Mouse (Mus musculus) forebrain, embryonic 14.5 days (tissue): ENCODE data around the gene Snx6. TPM values are rescaled to one million over a fixed set of nuclear protein-coding genes. Genes with fewer than 3 reads are reported as not detected.
"Not testable (repeated sequence)": the region's sequence is repeated elsewhere in the genome, so short reads cannot be mapped to it uniquely, and the experiment has no call there.

ENCODE experiments used
- ATAC-seq: fragments of 200-750 bp; cut with Nextera tagmentation; 2 replicates; pipeline ENCODE4 v1.8.0; 2017; ENCODE audit warnings: mild to moderate bottlenecking, moderate library complexity
- DNase-seq: peaks from one replicate; pipeline ENCODE4 v3.0.0-alpha.2; 2015; ENCODE audit warnings: low spot score
- H3K27ac ChIP-seq: fragments of 300-500 bp; sonication (generic); 2 replicates; pipeline ENCODE4 v1.5.1; 2014; ENCODE audit warnings: low read depth, mild to moderate bottlenecking, control low read depth, low read length, moderate library complexity
- H3K27me3 ChIP-seq: fragments of 300-500 bp; sonication (generic); replicated peaks from 2 replicates; pipeline ENCODE4 v1.6.1; 2014; ENCODE audit warnings: low read length, control low read depth, mixed read lengths; ENCODE audit not compliant: control insufficient read depth, insufficient read depth
- H3K36me3 ChIP-seq: fragments of 300-500 bp; sonication (generic); 2 replicates; pipeline ENCODE4 v1.6.1; 2014; ENCODE audit warnings: low read length, control low read depth; ENCODE audit not compliant: control insufficient read depth, insufficient read depth
- H3K4me1 ChIP-seq: fragments of 300-500 bp; sonication (generic); 2 replicates; pipeline ENCODE4 v1.6.1; 2014; ENCODE audit warnings: antibody characterized with exemption, low read length, control low read depth; ENCODE audit not compliant: control insufficient read depth, insufficient read depth
- H3K4me2 ChIP-seq: fragments of 300-500 bp; sonication (generic); 2 replicates; pipeline ENCODE4 v1.6.1; 2014; ENCODE audit warnings: mild to moderate bottlenecking, control low read depth, low read length
- H3K4me3 ChIP-seq: fragments of 300-500 bp; sonication (generic); 2 replicates; pipeline ENCODE4 v1.5.1; 2014; ENCODE audit warnings: low read depth, low read length, control low read depth
- H3K9ac ChIP-seq: fragments of 300-500 bp; sonication (generic); 2 replicates; pipeline ENCODE4 v1.6.1; 2014; ENCODE audit warnings: mild to moderate bottlenecking, low read length, control low read depth, moderate library complexity
- H3K9me3 ChIP-seq: fragments of 300-500 bp; sonication (generic); replicated peaks from 2 replicates; pipeline ENCODE4 v1.6.1; 2016; ENCODE audit warnings: low read length, control low read depth, mixed read lengths; ENCODE audit not compliant: control insufficient read depth
- WGBS: fragments of 180-500 bp; shearing (Covaris S2); extraction: QIAGEN DNeasy Blood & Tissue Kit; methylation state at CpG from one replicate; pipeline ENCODE4 v1.1.7; 2014; 5-methylcytosine and 5-hydroxymethylcytosine counted together
- polyA plus RNA-seq: library from polyadenylated mRNA; unstranded; fragments of >200 nt; fragmentation: Nextera tagmentation; extraction: Ambion mirVana; gene quantifications from 2 replicates; pipeline ENCODE4 v1.2.1, GENCODE M21; 2014

Snx6 gene
- polyA plus RNA-seq, 1 experiment from 2014 or later = 194 TPM

GRCm38 (mm10) chr12:54831927-54832326 lies 36.4 kb upstream of the Snx6 start:
- not testable (repeated sequence) for H3K27me3 ChIP-seq, H3K4me1 ChIP-seq, H3K27ac ChIP-seq, H3K36me3 ChIP-seq, H3K4me2 ChIP-seq, H3K4me3 ChIP-seq, H3K9me3 ChIP-seq, DNase-seq, H3K9ac ChIP-seq, ATAC-seq
- WGBS = 82% methylated on average over 1 of the region's 1 CpGs

- Histone ChIP-seq H3K27ac (no peak overlapping the region), H3K4me3 (no peak overlapping the region), H3K27me3 (no peaks in the 10 kb centered on the region), H3K4me1 (0 out of 2 replicates have a peak, but pooled peaks cover 4% of the 10 kb centered on the region), H3K4me2 (no peak overlapping the region), H3K9me3 (no peaks in the 10 kb centered on the region), H3K9ac (no peak overlapping the region), H3K36me3 (no peaks in the 10 kb centered on the region)
- ATAC-seq (peak; percentile 86), DNase-seq (peak; percentile 89)
- 16% methylated on average over 6 of the region's 6 CpGs for WGBS
Measured at GRCm38 (mm10) chr12:54830574-54830973, 35.1 kb upstream of the Snx6 start.

GRCm38 (mm10) chr12:54829876-54830275 lies 34.4 kb upstream of the Snx6 start:
- DNase-seq = no peak
- Histone ChIP-seq H3K4me2 (no peak overlapping the region), H3K36me3 (no peaks in the 10 kb centered on the region), H3K27me3 (no peaks in the 10 kb centered on the region), H3K27ac (no peak overlapping the region), H3K9ac (no peak overlapping the region), H3K4me1 (0 out of 2 replicates have a peak, but pooled peaks cover 2% of the 10 kb centered on the region), H3K9me3 (no peaks in the 10 kb centered on the region), H3K4me3 (no peak overlapping the region)
- no peak for ATAC-seq
- WGBS = 60% methylated on average over 5 of the region's 5 CpGs

GRCm38 (mm10) chr12:54828043-54828442 lies 32.5 kb upstream of the Snx6 start:
- no peaks in the 10 kb centered on the region for H3K36me3 ChIP-seq
- DNase-seq = no peak
- no peaks in the 10 kb centered on the region; the same call in 1 of the 2 replicates for H3K4me1 ChIP-seq
- no peak overlapping the region for H3K9ac ChIP-seq
- ATAC-seq = no peak
- WGBS = 72% methylated on average over 1 of the region's 1 CpGs
- no peak overlapping the region for H3K4me2 ChIP-seq
- H3K4me3 ChIP-seq = no peak overlapping the region
- H3K27me3 ChIP-seq = no peaks in the 10 kb centered on the region
- no peaks in the 10 kb centered on the region for H3K9me3 ChIP-seq
- H3K27ac ChIP-seq = no peak overlapping the region

GRCm38 (mm10) chr12:54825202-54825601 lies 29.7 kb upstream of the Snx6 start:
- 92% methylated on average over 3 of the region's 3 CpGs for WGBS
- DNase-seq = no peak
- Histone ChIP-seq H3K36me3 (no peaks in the 10 kb centered on the region), H3K27me3 (no peaks in the 10 kb centered on the region), H3K4me1 (no peaks in the 10 kb centered on the region; the same call in 1 of the 2 replicates), H3K9ac (no peak overlapping the region), H3K9me3 (no peaks in the 10 kb centered on the region), H3K4me3 (no peak overlapping the region), H3K4me2 (no peak overlapping the region), H3K27ac (no peak overlapping the region)
- ATAC-seq = no peak

GRCm38 (mm10) chr12:54822836-54823426 lies 27.4 kb upstream of the Snx6 start:
- DNase-seq (peak; percentile 78), ATAC-seq (peak; percentile 76; the same call in 1 of the 2 replicates)
- Histone ChIP-seq H3K9ac (no peak overlapping the region), H3K4me2 (no peak overlapping the region), H3K4me3 (no peak overlapping the region), H3K36me3 (no peaks in the 10 kb centered on the region), H3K9me3 (no peaks in the 10 kb centered on the region), H3K27me3 (no peaks in the 10 kb centered on the region), H3K27ac (no peak overlapping the region), H3K4me1 (no peaks in the 10 kb centered on the region; the same call in 1 of the 2 replicates)
- WGBS = 59% methylated on average over 4 of the region's 4 CpGs

GRCm38 (mm10) chr12:54820684-54821161 lies 25.2 kb upstream of the Snx6 start:
- H3K9me3 ChIP-seq = no peaks in the 10 kb centered on the region
- no peaks in the 10 kb centered on the region for H3K27me3 ChIP-seq
- H3K4me1 ChIP-seq = no peaks in the 10 kb centered on the region; the same call in 1 of the 2 replicates
- no peak overlapping the region for H3K4me3 ChIP-seq
- H3K27ac ChIP-seq = no peak overlapping the region
- H3K4me2 ChIP-seq = no peak overlapping the region
- WGBS = 51% methylated on average over 2 of the region's 2 CpGs
- ATAC-seq (no peak), DNase-seq (no peak)
- H3K36me3 ChIP-seq = no peaks in the 10 kb centered on the region
- no peak overlapping the region for H3K9ac ChIP-seq

GRCm38 (mm10) chr12:54819181-54819935 lies 23.9 kb upstream of the Snx6 start:
- Histone ChIP-seq H3K4me2 (no peak overlapping the region), H3K4me1 (no peaks in the 10 kb centered on the region; the same call in 1 of the 2 replicates), H3K36me3 (no peaks in the 10 kb centered on the region), H3K27ac (no peak overlapping the region), H3K4me3 (no peak overlapping the region), H3K9me3 (no peaks in the 10 kb centered on the region), H3K9ac (no peak overlapping the region), H3K27me3 (no peaks in the 10 kb centered on the region)
- no peak for DNase-seq
- WGBS = 73% methylated on average over 6 of the region's 6 CpGs
- no peak for ATAC-seq

GRCm38 (mm10) chr12:54810142-54810541 lies 14.6 kb upstream of the Snx6 start:
- WGBS = 86% methylated on average over 2 of the region's 2 CpGs
- Histone ChIP-seq H3K9me3 (no peaks in the 10 kb centered on the region), H3K9ac (no peak overlapping the region), H3K4me3 (no peak overlapping the region), H3K27me3 (no peaks in the 10 kb centered on the region), H3K27ac (no peak overlapping the region), H3K4me1 (no peaks in the 10 kb centered on the region), H3K4me2 (no peak overlapping the region), H3K36me3 (no peaks in the 10 kb centered on the region)
- DNase-seq (no peak), ATAC-seq (no peak)
